Mouse (Mus musculus): ENCODE data around the gene Mllt11. TPM values are rescaled to one million over a fixed set of nuclear protein-coding genes. Genes with fewer than 3 reads are reported as not detected.

Gene Mllt11
- total RNA-seq, 4 experiments from 2014 or later: 5.5 to 11.3 (median 9.5) TPM

- DNase-seq (ENCODE audit: low spot score): no peak
Measured at GRCm38 (mm10) chr3:95173256-95173949, 58.6 kb downstream of the Mllt11 start.

- DNase-seq (ENCODE audit: low spot score): no peak
Measured at GRCm38 (mm10) chr3:95172526-95173255, 59.3 kb downstream of the Mllt11 start.

GRCm38 (mm10) chr3:95171105-95171504, 60.9 kb downstream of the Mllt11 start:
- DNase-seq (ENCODE audit: low spot score): no peak

GRCm38 (mm10) chr3:95169996-95170395, 62.0 kb downstream of the Mllt11 start:
- no peak for DNase-seq (ENCODE audit: low spot score)

Other genes starting within 250 kb of the Mllt11 start
- 10 to 100 TPM in 3 of 4 experiments, 1 to 10 TPM in 1; 10.0 to 16.2 (median 12.6) TPM for gene Zfp687, start 216.7 kb downstream of the Mllt11 start, total RNA-seq (2022)
- gene Psmd4, start 189.6 kb downstream of the Mllt11 start, total RNA-seq (2022): 100 to 1,000 TPM; 124 to 149 (median 127) TPM
- 10 to 100 TPM; 15.4 to 17.4 (median 16.5) TPM for gene Pip5k1a, start 125.2 kb downstream of the Mllt11 start, total RNA-seq (2022)
- gene Vps72, start 121.1 kb downstream of the Mllt11 start, total RNA-seq (2022): 10 to 100 TPM; 27.9 to 35.3 (median 32.0) TPM
- 10 to 100 TPM; 35.7 to 43.4 (median 39.0) TPM for gene Tmod4, start 107.7 kb downstream of the Mllt11 start, total RNA-seq (2022)
- gene Scnm1, start 98.2 kb downstream of the Mllt11 start, total RNA-seq (2022): 10 to 100 TPM; 29.0 to 39.4 (median 33.2) TPM
- 1 to 10 TPM; 4.8 to 5.4 (median 5.0) TPM for gene Lysmd1, start 98.1 kb downstream of the Mllt11 start, total RNA-seq (2022)
- 1 to 10 TPM in 3 of 4 experiments, under 1 TPM in 1; 0.62 to 1.9 (median 1.5) TPM for gene Tnfaip8l2, start 89.8 kb downstream of the Mllt11 start, total RNA-seq (2022)
- gene Sema6c, start 71.7 kb downstream of the Mllt11 start, total RNA-seq (2022): 1 to 10 TPM; 2.6 to 8.1 (median 5.5) TPM
- gene Gabpb2, start 14.3 kb downstream of the Mllt11 start, total RNA-seq (2022): 10 to 100 TPM; 12.2 to 13.9 (median 13.2) TPM
- 10 to 100 TPM; 17.0 to 22.8 (median 20.4) TPM for gene Cdc42se1, start 3.4 kb downstream of the Mllt11 start, total RNA-seq (2022)
- gene Gm128, start 9.4 kb upstream of the Mllt11 start, total RNA-seq (2022): not detected
- gene Bnipl, start 19.0 kb upstream of the Mllt11 start, total RNA-seq (2022): not detected
- 10 to 100 TPM; 19.5 to 23.8 (median 21.3) TPM for gene Mindy1, start 49.2 kb upstream of the Mllt11 start, total RNA-seq (2022)
- gene Prune1, start 49.9 kb upstream of the Mllt11 start, total RNA-seq (2022): 10 to 100 TPM; 26.3 to 27.9 (median 27.2) TPM
- gene Anxa9, start 75.0 kb upstream of the Mllt11 start, total RNA-seq (2022): 1 to 10 TPM in 1 of 4 experiments, under 1 TPM in 2, not detected in 1; 0.52 to 1.5 (median 0.66) TPM
- 10 to 100 TPM; 30.6 to 35.5 (median 33.4) TPM for gene Cers2, start 82.6 kb upstream of the Mllt11 start, total RNA-seq (2022)
- 10 to 100 TPM; 10.1 to 12.0 (median 10.4) TPM for gene Setdb1, start 125.0 kb upstream of the Mllt11 start, total RNA-seq (2022)
- gene 4930558C23Rik, start 170.7 kb upstream of the Mllt11 start, total RNA-seq (2022): not detected
- 10 to 100 TPM; 36.9 to 39.9 (median 39.1) TPM for gene Arnt, start 202.2 kb upstream of the Mllt11 start, total RNA-seq (2022)